In the genomic region with DNA sequence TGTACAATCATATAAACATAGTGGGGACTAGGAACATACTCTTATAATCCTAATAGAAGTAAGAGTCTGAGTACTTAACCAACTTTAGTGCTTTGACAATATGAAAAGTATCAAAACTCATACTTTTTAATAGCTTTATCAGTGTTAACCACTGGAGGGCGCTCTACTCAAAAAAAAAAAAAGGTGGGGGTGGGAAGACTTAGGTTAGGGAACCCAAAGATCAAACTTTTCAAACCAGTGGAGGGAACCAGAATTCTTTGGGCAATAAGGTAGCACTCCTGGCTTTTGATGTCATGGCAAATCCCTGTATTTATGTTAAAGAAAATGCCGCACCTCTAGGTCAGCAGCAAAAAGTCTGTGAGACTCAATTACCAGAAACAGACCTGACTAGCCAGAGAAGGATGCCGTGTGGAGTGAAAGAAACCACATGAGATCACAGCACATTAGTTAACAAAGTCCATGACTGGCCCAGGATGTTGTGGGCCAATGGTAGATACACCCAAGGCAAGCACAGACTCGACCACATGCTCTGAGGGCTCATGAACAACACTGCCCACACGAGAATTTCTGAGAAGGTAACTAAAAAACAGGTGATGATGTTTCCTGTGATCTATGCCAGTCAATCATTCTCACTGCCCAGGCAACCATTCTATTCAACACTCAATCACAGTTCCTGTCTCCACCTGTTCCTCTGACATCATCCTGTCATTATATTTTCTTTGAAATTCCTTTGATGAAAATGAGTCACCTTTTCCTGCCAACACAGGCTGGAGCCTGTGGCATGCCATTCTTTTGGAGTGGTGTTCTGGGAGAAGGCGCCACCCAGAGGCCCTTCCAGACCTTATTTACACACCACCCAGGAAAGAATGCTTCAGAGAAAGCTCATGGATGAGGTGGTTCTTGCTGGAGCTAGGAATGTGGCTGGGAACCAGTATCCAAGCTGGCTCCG, we compare ENCODE assay signal across 8 mouse cellular contexts.
DNase-seq lines count a peak whose midpoint lies in the region; ATAC-seq lines count a peak whose summit lies in the region.

No protein-coding gene starts in this region.

- H3K27ac ChIP-seq in forebrain, embryonic 12.5 days, result peak overlapping the region; percentile 33; the same call in 1 of the 2 replicates
- H3K27ac ChIP-seq in intestine, embryonic 15.5 days, result no peak overlapping the region

- H3K36me3 ChIP-seq in forebrain, embryonic 12.5 days (replicated peaks), result no peaks in the 10 kb centered on the region
- H3K36me3 ChIP-seq in intestine, embryonic 15.5 days, result no peaks in the 10 kb centered on the region

- no peaks in the 10 kb centered on the region for H3K27me3 ChIP-seq in forebrain, embryonic 12.5 days
- H3K27me3 ChIP-seq in intestine, embryonic 15.5 days (replicated peaks), result no peaks in the 10 kb centered on the region

- intact Hi-C loops in left cerebral cortex, postnatal 36 days (cut with DNase I), result loop anchor here (1.0 kb wide), 1 partner anchor 77 kb away; no protein-coding TSS in a partner anchor

- ATAC-seq in frontal cortex, adult (ENCODE audit: low TSS enrichment), result peak; percentile 48; the same call in 1 of the 2 replicates
- ATAC-seq in forebrain, embryonic 12.5 days (ENCODE audit: low FRiP score), result 0 out of 2 replicates have a peak, but pooled peaks have one; percentile 24
- peak; percentile 68; the same call in 1 of the 2 replicates for ATAC-seq in intestine, embryonic 15.5 days

- no peak overlapping the region for H3K4me3 ChIP-seq in forebrain, embryonic 12.5 days (replicated peaks)
- no peak overlapping the region for H3K4me3 ChIP-seq in intestine, embryonic 15.5 days (replicated peaks)

- 23% methylated on average over 7 of the region's 7 CpGs for WGBS in forebrain, embryonic 12.5 days
- 33% methylated on average over 7 of the region's 7 CpGs for WGBS in intestine, embryonic 15.5 days

- no peak overlapping the region for H3K4me2 ChIP-seq in forebrain, embryonic 12.5 days
- no peak overlapping the region for H3K4me2 ChIP-seq in intestine, embryonic 15.5 days (replicated peaks)

- DNase-seq in frontal cortex, adult 2 months (ENCODE audit: extremely low spot score in 1 of 2, low spot score in 1 of 2), result no peak
- peak; percentile 67 for DNase-seq in ES-CJ7 (ENCODE audit: low read depth, low spot score)
- peak; percentile 77 to 84 for DNase-seq in lung, postnatal 4 days
- DNase-seq in right cerebral cortex, postnatal 25 days, result no peak
- no peak for DNase-seq in left cerebral cortex, postnatal 36 days (ENCODE audit: low spot score in 2 of 2)

- H3K4me1 ChIP-seq in forebrain, embryonic 12.5 days, result peaks cover 49% of the 10 kb centered on the region
- H3K4me1 ChIP-seq in intestine, embryonic 15.5 days (replicated peaks), result peaks cover 15% of the 10 kb centered on the region

- no peak overlapping the region for H3K9ac ChIP-seq in forebrain, embryonic 12.5 days
- H3K9ac ChIP-seq in intestine, embryonic 15.5 days, result no peak overlapping the region

- no peaks in the 10 kb centered on the region for H3K9me3 ChIP-seq in forebrain, embryonic 12.5 days
- no peaks in the 10 kb centered on the region for H3K9me3 ChIP-seq in intestine, embryonic 15.5 days

Comparison
In these comparisons a context has a peak if more than half of its experiments do, and no peak if none do; other contexts are left out.
1. DNase-seq: peak in ES-CJ7 (single experiment) and lung, postnatal 4 days (2 of 2); none in frontal cortex, adult 2 months (0 of 2), right cerebral cortex, postnatal 25 days (single experiment) and left cerebral cortex, postnatal 36 days (0 of 2).
2. Peak in every context shown above with its lines, with median percentiles within 50 percentile points of each other: ATAC-seq.